Mouse (Mus musculus) E14TG2a.4 (cell line): Measurements from ENCODE around the gene Aldh3b3.
A peak's percentile ranks its signal among the peaks of the same experiment; 100 is the strongest.

ENCODE experiments used
- CTCF ChIP-seq: conservative IDR thresholded peaks from 2 replicates; pipeline ENCODE4 v1.5.1; 2014; ENCODE audit warnings: low read length
- NANOG ChIP-seq: IDR thresholded peaks from 2 replicates; pipeline ENCODE4 v1.6.1; 2014; ENCODE audit warnings: borderline replicate concordance, low read length, mixed read lengths
- POU5F1 ChIP-seq: IDR thresholded peaks from 2 replicates; pipeline ENCODE4 v1.6.1; 2014; ENCODE audit warnings: low read length, borderline replicate concordance

GRCm38 (mm10) chr19:4018743-4019583, 60.5 kb downstream of the Aldh3b3 start:
- TF ChIP-seq CTCF (peak; percentile 57), NANOG (no peak), POU5F1 (no peak)
